Mouse (Mus musculus): ENCODE data around the gene Mpp4. TPM values are rescaled to one million over a fixed set of nuclear protein-coding genes. Genes with fewer than 3 reads are reported as not detected.

Mpp4 gene
- polyA plus RNA-seq (2015; fragmentation: Nextera tagmentation; extraction: Ambion mirVana): 0.74 and 1.7 TPM in 2 replicates

DNA sequence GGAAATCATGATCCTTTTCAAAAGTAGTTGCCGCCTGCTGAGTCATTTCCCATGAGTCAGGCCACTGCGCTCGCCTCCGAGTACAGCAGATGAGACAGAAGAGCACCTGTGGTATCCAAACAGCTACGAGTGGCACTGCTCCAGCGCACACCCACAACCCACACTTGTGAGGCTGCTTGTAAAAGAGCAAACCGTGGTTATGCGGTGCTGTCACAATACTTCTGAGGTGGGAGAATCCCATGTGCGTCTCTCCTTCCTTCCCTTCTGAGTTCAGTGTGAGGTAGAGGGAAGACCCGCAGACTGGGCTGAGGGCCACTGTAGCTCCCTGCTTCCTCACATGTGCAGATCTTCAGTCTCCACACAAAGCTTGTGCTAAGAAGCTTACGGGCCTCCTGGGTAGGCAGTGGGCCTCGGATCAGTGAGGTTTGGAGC lies at the start of gene Mpp4:
TSS of gene Mpp4 (minus strand) at position 360 of the 432 bp plus-strand sequence.
- H3K4me2 ChIP-seq (ENCODE audit: low read depth, low read length): no peak within 1 kb of the TSS
- 62% methylated on average over 12 of the region's 12 CpGs for WGBS
- ATAC-seq (replicated peaks; ENCODE audit: extremely low read depth, insufficient read depth, low FRiP score): no peak
- no peak within 1 kb of the TSS for H3K4me3 ChIP-seq (ENCODE audit: low read length)
- H3K4me1 ChIP-seq (ENCODE audit: control insufficient read depth, insufficient read depth, low read length): no peaks in the 10 kb centered on the region
- no peaks in the 10 kb centered on the region for H3K9me3 ChIP-seq (replicated peaks; ENCODE audit: control insufficient read depth, low read length)
- no peaks in the 10 kb centered on the region for H3K27me3 ChIP-seq (ENCODE audit: control insufficient read depth, insufficient read depth, low read length)
- H3K36me3 ChIP-seq (ENCODE audit: control insufficient read depth, insufficient read depth): peaks cover 20% of the 10 kb centered on the region; the same call in 1 of the 2 replicates
- H3K9ac ChIP-seq (ENCODE audit: low read length): no peak within 1 kb of the TSS
- no peak within 1 kb of the TSS for H3K27ac ChIP-seq (ENCODE audit: low read length)

DNA sequence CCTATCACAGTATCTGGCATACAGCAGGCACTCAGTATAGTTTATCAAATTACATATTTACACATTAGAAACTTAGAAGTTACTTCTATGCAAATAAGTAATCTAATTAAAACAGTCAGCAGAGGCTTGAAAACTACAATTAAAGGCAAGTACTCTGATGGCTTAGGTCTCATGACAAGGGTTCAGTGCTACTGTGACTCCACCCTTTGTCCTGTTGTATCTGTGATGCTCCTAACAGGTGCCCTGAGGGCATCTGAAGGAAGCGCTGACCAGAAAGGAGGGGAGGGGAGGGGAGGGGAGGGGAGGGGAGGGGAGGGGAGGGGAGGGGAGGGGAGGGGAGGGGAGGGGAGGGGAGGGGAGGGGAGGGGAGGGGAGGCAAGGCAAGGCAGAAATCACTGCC lies 49.8 kb upstream of the Mpp4 start:
- Histone ChIP-seq H3K4me3 (ENCODE audit: low read length) (no peak overlapping the region), H3K9me3 (replicated peaks; ENCODE audit: control insufficient read depth, low read length) (no peaks in the 10 kb centered on the region), H3K9ac (ENCODE audit: low read length) (no peak overlapping the region), H3K4me2 (ENCODE audit: low read depth, low read length) (no peak overlapping the region), H3K27me3 (ENCODE audit: control insufficient read depth, insufficient read depth, low read length) (no peaks in the 10 kb centered on the region), H3K36me3 (ENCODE audit: control insufficient read depth, insufficient read depth) (peaks cover 3% of the 10 kb centered on the region), H3K4me1 (ENCODE audit: control insufficient read depth, insufficient read depth, low read length) (no peaks in the 10 kb centered on the region), H3K27ac (ENCODE audit: low read length) (no peak overlapping the region)
- no peak for ATAC-seq (replicated peaks; ENCODE audit: extremely low read depth, insufficient read depth, low FRiP score)
- WGBS: no CpG with 5 or more reads among the region's 1 CpGs

DNA sequence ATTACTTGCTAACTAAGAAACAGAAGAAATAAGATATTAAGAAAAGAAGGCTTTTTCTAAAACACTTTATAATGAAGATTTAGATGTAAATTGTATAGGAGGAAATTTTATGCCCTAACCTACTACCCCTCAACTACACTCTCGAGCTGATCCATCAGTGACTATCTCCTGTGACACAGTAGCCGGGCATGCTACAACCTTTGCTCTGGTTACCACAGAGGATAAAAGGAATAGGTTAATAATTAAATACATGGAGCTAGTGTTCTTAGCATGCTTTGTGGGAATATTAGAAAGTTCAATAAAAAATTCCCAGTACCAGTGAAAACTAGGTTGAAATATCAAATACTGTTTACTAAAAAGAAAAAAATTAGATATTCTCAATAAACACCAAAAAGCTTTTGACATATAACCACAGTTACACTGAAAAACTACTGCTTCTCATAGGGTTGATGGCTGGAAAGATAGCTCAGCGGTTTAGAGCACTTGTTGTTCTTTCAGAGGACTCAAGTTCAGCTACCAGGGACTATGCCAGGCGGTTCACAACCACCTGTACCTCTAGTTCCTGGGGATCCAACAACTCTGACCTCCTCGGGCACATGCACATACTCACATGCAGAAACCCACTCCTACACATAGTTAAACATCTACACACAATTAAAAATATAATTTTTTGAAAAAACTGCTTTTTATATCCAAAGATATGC lies 49.0 kb upstream of the Mpp4 start:
- Histone ChIP-seq H3K27me3 (ENCODE audit: control insufficient read depth, insufficient read depth, low read length) (no peaks in the 10 kb centered on the region), H3K4me1 (ENCODE audit: control insufficient read depth, insufficient read depth, low read length) (no peaks in the 10 kb centered on the region), H3K9me3 (replicated peaks; ENCODE audit: control insufficient read depth, low read length) (no peaks in the 10 kb centered on the region), H3K4me3 (ENCODE audit: low read length) (no peak overlapping the region), H3K9ac (ENCODE audit: low read length) (no peak overlapping the region), H3K4me2 (ENCODE audit: low read depth, low read length) (no peak overlapping the region), H3K27ac (ENCODE audit: low read length) (no peak overlapping the region), H3K36me3 (ENCODE audit: control insufficient read depth, insufficient read depth) (peaks cover 3% of the 10 kb centered on the region)
- 76% methylated on average over 5 of the region's 5 CpGs for WGBS
- no peak for ATAC-seq (replicated peaks; ENCODE audit: extremely low read depth, insufficient read depth, low FRiP score)

DNA sequence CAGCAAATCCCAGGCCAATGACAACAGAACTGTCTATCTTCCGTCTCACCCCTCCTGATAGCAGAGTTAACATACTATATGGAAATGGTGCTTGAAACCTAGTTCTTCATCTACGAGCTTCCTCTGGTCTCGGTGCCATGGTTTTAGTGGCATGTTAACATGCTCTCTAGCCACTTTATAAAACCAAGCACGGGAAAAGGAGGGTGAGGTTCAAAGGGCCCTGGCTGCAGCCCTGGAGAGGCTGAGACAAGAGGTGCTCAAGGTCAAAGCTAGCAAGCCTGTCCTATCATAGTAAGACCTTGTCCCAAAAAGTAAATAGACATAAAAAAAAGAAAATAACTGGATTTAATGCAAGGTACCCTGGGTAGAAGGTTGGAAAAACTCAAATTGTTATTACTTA lies 48.5 kb upstream of the Mpp4 start:
- WGBS: 61% methylated on average over 4 of the region's 4 CpGs
- Histone ChIP-seq H3K27ac (ENCODE audit: low read length) (no peak overlapping the region), H3K27me3 (ENCODE audit: control insufficient read depth, insufficient read depth, low read length) (no peaks in the 10 kb centered on the region), H3K4me1 (ENCODE audit: control insufficient read depth, insufficient read depth, low read length) (no peaks in the 10 kb centered on the region), H3K9ac (ENCODE audit: low read length) (no peak overlapping the region), H3K9me3 (replicated peaks; ENCODE audit: control insufficient read depth, low read length) (no peaks in the 10 kb centered on the region), H3K4me3 (ENCODE audit: low read length) (no peak overlapping the region), H3K4me2 (ENCODE audit: low read depth, low read length) (no peak overlapping the region), H3K36me3 (ENCODE audit: control insufficient read depth, insufficient read depth) (peaks cover 3% of the 10 kb centered on the region)
- no peak for ATAC-seq (replicated peaks; ENCODE audit: extremely low read depth, insufficient read depth, low FRiP score)

DNA sequence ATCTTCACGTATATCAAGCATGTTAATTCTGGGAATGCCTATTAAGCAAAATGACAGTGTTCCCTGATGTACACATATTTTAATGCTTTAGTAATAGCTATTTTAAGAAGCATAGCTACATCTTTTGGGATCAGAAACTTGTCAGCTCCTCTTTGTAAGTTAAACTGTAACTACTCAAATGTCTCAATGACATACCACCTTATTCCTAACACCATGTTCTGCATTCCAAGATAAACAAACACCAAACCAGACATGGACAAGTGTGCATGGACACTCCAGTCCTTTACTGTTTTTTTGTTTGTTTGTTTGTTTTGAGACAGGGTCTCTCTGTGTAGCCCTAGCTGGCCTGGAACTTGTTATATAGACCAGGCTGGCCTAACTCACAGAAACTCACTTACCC lies 45.1 kb upstream of the Mpp4 start:
- Histone ChIP-seq H3K36me3 (ENCODE audit: control insufficient read depth, insufficient read depth) (peaks cover 3% of the 10 kb centered on the region; the same call in 1 of the 2 replicates), H3K9ac (ENCODE audit: low read length) (no peak overlapping the region), H3K27ac (ENCODE audit: low read length) (no peak overlapping the region), H3K27me3 (ENCODE audit: control insufficient read depth, insufficient read depth, low read length) (no peaks in the 10 kb centered on the region), H3K4me2 (ENCODE audit: low read depth, low read length) (no peak overlapping the region), H3K4me1 (ENCODE audit: control insufficient read depth, insufficient read depth, low read length) (no peaks in the 10 kb centered on the region), H3K9me3 (replicated peaks; ENCODE audit: control insufficient read depth, low read length) (no peaks in the 10 kb centered on the region), H3K4me3 (ENCODE audit: low read length) (no peak overlapping the region)
- no peak for ATAC-seq (replicated peaks; ENCODE audit: extremely low read depth, insufficient read depth, low FRiP score)
- 67% methylated on average over 1 of the region's 1 CpGs for WGBS

DNA sequence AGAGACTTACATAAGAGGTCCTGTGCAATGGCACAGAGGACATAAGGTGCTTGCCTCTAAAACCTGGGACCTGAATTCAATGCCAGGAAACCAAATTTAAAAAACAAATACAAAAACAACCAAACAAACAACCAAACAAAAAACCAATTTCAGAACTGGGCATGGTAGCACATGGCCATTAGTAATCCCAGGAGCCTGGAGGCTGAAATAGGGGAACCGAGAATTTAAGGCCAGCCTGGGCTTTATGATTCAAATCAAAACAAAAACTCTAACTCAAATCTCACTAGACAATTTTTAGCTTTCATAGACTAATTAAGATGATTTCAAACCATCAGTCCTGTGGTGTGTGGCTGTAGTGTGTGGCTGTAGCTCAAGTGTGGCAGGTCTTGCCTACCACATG lies 41.3 kb upstream of the Mpp4 start:
- H3K27ac ChIP-seq (ENCODE audit: low read length): no peak overlapping the region
- no peak overlapping the region for H3K4me2 ChIP-seq (ENCODE audit: low read depth, low read length)
- no peak overlapping the region for H3K4me3 ChIP-seq (ENCODE audit: low read length)
- WGBS: 82% methylated on average over 1 of the region's 1 CpGs
- peaks cover 4% of the 10 kb centered on the region; the same call in 1 of the 2 replicates for H3K36me3 ChIP-seq (ENCODE audit: control insufficient read depth, insufficient read depth)
- no peak overlapping the region for H3K9ac ChIP-seq (ENCODE audit: low read length)
- ATAC-seq (replicated peaks; ENCODE audit: extremely low read depth, insufficient read depth, low FRiP score): no peak
- H3K4me1 ChIP-seq (ENCODE audit: control insufficient read depth, insufficient read depth, low read length): no peaks in the 10 kb centered on the region
- H3K9me3 ChIP-seq (replicated peaks; ENCODE audit: control insufficient read depth, low read length): no peaks in the 10 kb centered on the region
- H3K27me3 ChIP-seq (ENCODE audit: control insufficient read depth, insufficient read depth, low read length): no peaks in the 10 kb centered on the region

DNA sequence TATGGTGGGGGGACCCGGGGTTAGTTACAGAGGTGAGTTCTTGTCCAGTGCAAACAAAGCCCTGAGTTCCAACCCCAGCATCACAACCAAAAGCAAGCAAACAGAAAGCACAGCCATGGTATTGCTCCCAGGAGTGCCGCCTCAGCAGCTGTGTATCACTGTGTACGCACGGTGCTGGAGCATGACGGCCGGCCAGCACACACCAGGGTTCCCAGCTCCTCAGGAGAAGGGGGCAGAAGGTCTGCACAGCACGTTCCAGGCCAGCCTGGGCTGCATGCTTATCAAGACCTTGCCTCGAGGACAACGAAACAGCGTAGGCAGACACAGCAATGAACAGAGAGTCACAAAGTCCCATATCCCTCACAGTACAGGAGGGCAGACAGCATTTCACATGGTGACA lies 39.2 kb upstream of the Mpp4 start:
- Histone ChIP-seq H3K4me3 (ENCODE audit: low read length) (no peak overlapping the region), H3K27me3 (ENCODE audit: control insufficient read depth, insufficient read depth, low read length) (no peaks in the 10 kb centered on the region), H3K4me1 (ENCODE audit: control insufficient read depth, insufficient read depth, low read length) (no peaks in the 10 kb centered on the region), H3K9me3 (replicated peaks; ENCODE audit: control insufficient read depth, low read length) (no peaks in the 10 kb centered on the region), H3K4me2 (ENCODE audit: low read depth, low read length) (no peak overlapping the region), H3K27ac (ENCODE audit: low read length) (no peak overlapping the region), H3K36me3 (ENCODE audit: control insufficient read depth, insufficient read depth) (peaks cover 8% of the 10 kb centered on the region; the same call in 1 of the 2 replicates), H3K9ac (ENCODE audit: low read length) (no peak overlapping the region)
- ATAC-seq (replicated peaks; ENCODE audit: extremely low read depth, insufficient read depth, low FRiP score): no peak
- WGBS: 83% methylated on average over 10 of the region's 10 CpGs

DNA sequence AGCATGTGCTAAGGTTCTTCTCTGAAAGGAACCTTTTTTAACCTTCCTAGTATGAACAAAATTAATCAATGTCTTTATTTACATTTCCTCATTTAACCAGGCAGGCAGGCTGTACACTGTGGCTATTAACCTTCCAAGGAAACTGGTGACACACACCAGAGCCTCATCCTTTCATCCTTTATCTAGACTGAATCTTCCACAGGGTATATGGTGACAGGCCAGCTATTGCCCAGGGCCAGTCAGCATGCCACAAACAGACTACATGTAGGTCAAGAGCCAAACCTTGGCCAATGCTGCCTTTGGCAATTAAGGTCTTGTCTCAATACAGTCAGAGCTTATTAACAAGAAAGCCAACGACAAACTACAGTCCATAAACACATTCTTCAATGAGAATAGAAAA lies 38.4 kb upstream of the Mpp4 start:
- 76% methylated on average over 1 of the region's 1 CpGs for WGBS
- H3K27ac ChIP-seq (ENCODE audit: low read length): no peak overlapping the region
- H3K9me3 ChIP-seq (replicated peaks; ENCODE audit: control insufficient read depth, low read length): no peaks in the 10 kb centered on the region
- no peak overlapping the region for H3K4me2 ChIP-seq (ENCODE audit: low read depth, low read length)
- no peak for ATAC-seq (replicated peaks; ENCODE audit: extremely low read depth, insufficient read depth, low FRiP score)
- H3K4me3 ChIP-seq (ENCODE audit: low read length): no peak overlapping the region
- H3K27me3 ChIP-seq (ENCODE audit: control insufficient read depth, insufficient read depth, low read length): no peaks in the 10 kb centered on the region
- H3K36me3 ChIP-seq (ENCODE audit: control insufficient read depth, insufficient read depth): peaks cover 8% of the 10 kb centered on the region; the same call in 1 of the 2 replicates
- H3K4me1 ChIP-seq (ENCODE audit: control insufficient read depth, insufficient read depth, low read length): no peaks in the 10 kb centered on the region
- H3K9ac ChIP-seq (ENCODE audit: low read length): no peak overlapping the region

DNA sequence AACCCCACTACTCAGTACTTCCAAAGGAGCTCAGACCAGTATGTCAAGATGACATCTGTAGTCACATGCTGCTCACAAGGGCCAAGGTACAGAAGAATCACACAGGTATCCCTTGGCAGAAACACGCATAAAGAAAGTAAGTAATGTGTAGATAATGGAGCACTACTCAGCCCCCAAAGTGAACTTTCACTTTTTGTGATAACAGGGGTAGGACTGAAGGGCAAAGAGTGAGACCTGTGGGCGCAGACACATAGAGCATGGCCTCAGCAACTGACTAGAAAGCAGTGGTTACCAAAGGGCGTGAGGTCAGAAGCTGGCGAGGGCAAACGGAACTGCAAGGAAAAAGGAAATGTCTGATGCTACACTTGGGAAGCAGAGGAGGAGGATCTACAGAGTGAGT lies 37.8 kb upstream of the Mpp4 start:
- Histone ChIP-seq H3K4me1 (ENCODE audit: control insufficient read depth, insufficient read depth, low read length) (no peaks in the 10 kb centered on the region), H3K9ac (ENCODE audit: low read length) (no peak overlapping the region), H3K4me3 (ENCODE audit: low read length) (no peak overlapping the region), H3K27ac (ENCODE audit: low read length) (no peak overlapping the region), H3K36me3 (ENCODE audit: control insufficient read depth, insufficient read depth) (peaks cover 8% of the 10 kb centered on the region; the same call in 1 of the 2 replicates), H3K4me2 (ENCODE audit: low read depth, low read length) (no peak overlapping the region), H3K27me3 (ENCODE audit: control insufficient read depth, insufficient read depth, low read length) (no peaks in the 10 kb centered on the region), H3K9me3 (replicated peaks; ENCODE audit: control insufficient read depth, low read length) (no peaks in the 10 kb centered on the region)
- ATAC-seq (replicated peaks; ENCODE audit: extremely low read depth, insufficient read depth, low FRiP score): no peak
- 81% methylated on average over 5 of the region's 5 CpGs for WGBS

Measured in heart, embryonic 16.5 days (tissue).